Mouse (Mus musculus) urinary bladder, postnatal 14 days (tissue): ENCODE results near the gene Grk2.

Source experiments
- DNase-seq: peaks from one replicate; pipeline ENCODE4 v3.0.0; 2021; ENCODE audit warnings: low spot score

Gene Grk2

GRCm38 (mm10) chr19:4302936-4303639 is 2.9 kb downstream of the Grk2 start:
- DNase-seq: no peak

- DNase-seq: no peak
These were observed 4.0 kb downstream of the Grk2 start for GRCm38 (mm10) chr19:4301735-4302651.

GRCm38 (mm10) chr19:4300852-4301734 is 4.9 kb downstream of the Grk2 start:
- DNase-seq: no peak

GRCm38 (mm10) chr19:4300271-4300704 is 5.7 kb downstream of the Grk2 start:
- peak; percentile 44 for DNase-seq

- no peak for DNase-seq
These were observed 6.3 kb downstream of the Grk2 start for GRCm38 (mm10) chr19:4299574-4300270.

- DNase-seq: no peak
These were observed 6.9 kb downstream of the Grk2 start for GRCm38 (mm10) chr19:4299126-4299525.

GRCm38 (mm10) chr19:4298322-4299121 is 7.5 kb downstream of the Grk2 start:
- DNase-seq: peak; percentile 49

- DNase-seq: peak; percentile 75
These were observed 8.2 kb downstream of the Grk2 start for GRCm38 (mm10) chr19:4297851-4298250.

- DNase-seq: no peak
These were observed 9.4 kb downstream of the Grk2 start for GRCm38 (mm10) chr19:4296611-4297010.

GRCm38 (mm10) chr19:4295391-4295790 is 10.6 kb downstream of the Grk2 start:
- no peak for DNase-seq

GRCm38 (mm10) chr19:4294381-4295097 is 11.5 kb downstream of the Grk2 start:
- peak; percentile 37 for DNase-seq

GRCm38 (mm10) chr19:4291161-4291560 is 14.9 kb downstream of the Grk2 start:
- DNase-seq: no peak

- no peak for DNase-seq
These were observed 15.3 kb downstream of the Grk2 start for GRCm38 (mm10) chr19:4290749-4291148.

GRCm38 (mm10) chr19:4283653-4284052 is 22.4 kb downstream of the Grk2 start:
- DNase-seq: no peak

- peak; percentile 85 for DNase-seq
These were observed 23.0 kb downstream of the Grk2 start, which contains the start of gene Ankrd13d for GRCm38 (mm10) chr19:4282898-4283553. Gene Ankrd13d, minus strand, starts transcription at chr19:4283137.

GRCm38 (mm10) chr19:4280425-4280824 is 25.6 kb downstream of the Grk2 start:
- DNase-seq: no peak

- no peak for DNase-seq
These were observed 26.5 kb downstream of the Grk2 start for GRCm38 (mm10) chr19:4279487-4279886.

- no peak for DNase-seq
These were observed 35.0 kb downstream of the Grk2 start for GRCm38 (mm10) chr19:4270972-4271371.

- no peak for DNase-seq
These were observed 35.8 kb downstream of the Grk2 start for GRCm38 (mm10) chr19:4270187-4270586.
